Comparison of ENCODE assay signal across 38 mouse cellular contexts in genomic region chr1:175754576-175755364, GRCm38 (mm10). TPM values are rescaled to one million over a fixed set of nuclear protein-coding genes. Genes with fewer than 3 reads are reported as not detected.
DNase-seq lines count a peak whose midpoint lies in the region; ATAC-seq and TF ChIP-seq lines count a peak whose summit lies in the region.
"Had no signal": no experiment of that assay in that cellular context is flagged by ENCODE, and none has a peak within 500 bp of the region (broad histone marks: within the 10 kb centered on the region; RNA-seq: fewer than 3 reads in every experiment).

No protein-coding gene starts in this region.

- no peak overlapping the region for H3K4me2 ChIP-seq in neural tube, embryonic 13.5 days
- H3K4me2 ChIP-seq: embryonic facial prominence, embryonic 12.5 days; heart, embryonic 13.5 days; hindbrain, embryonic 15.5 days; kidney, embryonic 15.5 days; liver, embryonic 13.5 days; midbrain, embryonic 11.5 days had no signal

- peak; percentile 87 for DNase-seq in heart, adult 11 months
- DNase-seq in heart, adult 9 months (ENCODE audit: low spot score in 2 of 2): no peak
- no peak for DNase-seq in neural tube, embryonic 10.5 days (ENCODE audit: extremely low spot score, low spot score)
- peak; percentile 39 for DNase-seq in thymus, adult 2 months
- peak; percentile 38 for DNase-seq in thymus, postnatal 4 days
- DNase-seq in gastrocnemius, adult 2 months: no peak
- DNase-seq in right cerebral cortex, adult 2 months (ENCODE audit: low spot score in 2 of 2): no peak
- DNase-seq: cerebellum, adult 11-12 months; cerebellum, postnatal 10 days; gastrocnemius, postnatal 10 days; heart, adult 18-20 months; heart, postnatal 14 days; layer of hippocampus, adult 9-11 months; liver, embryonic 13.5 days; lung, adult 2 months; lung, postnatal 14 days had no signal

- H3K9ac ChIP-seq in neural tube, embryonic 13.5 days: no peak overlapping the region
- H3K9ac ChIP-seq: embryonic facial prominence, embryonic 12.5 days; heart, embryonic 13.5 days; hindbrain, embryonic 15.5 days; kidney, embryonic 15.5 days; liver, embryonic 13.5 days had no signal

- no peaks in the 10 kb centered on the region for H3K27me3 ChIP-seq in neural tube, embryonic 13.5 days
- no peaks in the 10 kb centered on the region for H3K27me3 ChIP-seq in thymus, adult 2 months (ENCODE audit: control insufficient read depth, insufficient read depth, low read length)
- H3K27me3 ChIP-seq: embryonic facial prominence, embryonic 12.5 days; heart, embryonic 13.5 days; hindbrain, embryonic 15.5 days; kidney, embryonic 15.5 days; liver, embryonic 13.5 days had no signal

- no peaks in the 10 kb centered on the region for H3K36me3 ChIP-seq in neural tube, embryonic 13.5 days
- H3K36me3 ChIP-seq in thymus, adult 2 months (ENCODE audit: control insufficient read depth, insufficient read depth, low read length): no peaks in the 10 kb centered on the region
- H3K36me3 ChIP-seq: embryonic facial prominence, embryonic 12.5 days; G1E; heart, embryonic 13.5 days; hindbrain, embryonic 15.5 days; kidney, embryonic 15.5 days; liver, embryonic 13.5 days had no signal

- no peak overlapping the region for H3K4me3 ChIP-seq in neural tube, embryonic 13.5 days
- no peak overlapping the region for H3K4me3 ChIP-seq in thymus, adult 2 months (ENCODE audit: control insufficient read depth, insufficient read depth, low read length)
- no peak overlapping the region for H3K4me3 ChIP-seq in gastrocnemius, adult 2 months
- H3K4me3 ChIP-seq: embryonic facial prominence, embryonic 12.5 days; erythroblast, embryonic 14.5 days; heart, embryonic 13.5 days; hindbrain, embryonic 15.5 days; kidney, embryonic 15.5 days; liver, embryonic 13.5 days had no signal

- no peaks in the 10 kb centered on the region for H3K9me3 ChIP-seq in neural tube, embryonic 13.5 days
- H3K9me3 ChIP-seq: embryonic facial prominence, embryonic 12.5 days; heart, embryonic 13.5 days; hindbrain, embryonic 15.5 days; kidney, embryonic 15.5 days; liver, embryonic 13.5 days had no signal

- TF ChIP-seq POLR2A in thymus, adult 2 months (IDR thresholded peaks at IDR 0.05; ENCODE audit: control insufficient read depth, extremely low read depth, insufficient read depth, low read length, poor library complexity): no peak

- H3K27ac ChIP-seq in neural tube, embryonic 13.5 days (replicated peaks): peak overlapping the region; percentile 23; the same call in 1 of the 2 replicates
- no peak overlapping the region for H3K27ac ChIP-seq in thymus, adult 2 months (ENCODE audit: control insufficient read depth, insufficient read depth, low read length)
- H3K27ac ChIP-seq in gastrocnemius, adult 2 months: no peak overlapping the region
- H3K27ac ChIP-seq: embryonic facial prominence, embryonic 12.5 days; heart, embryonic 13.5 days; hindbrain, embryonic 15.5 days; kidney, embryonic 15.5 days; liver, embryonic 13.5 days; stomach, postnatal 0 days had no signal

- peak; percentile 77 for ATAC-seq in neural tube, embryonic 13.5 days (ENCODE audit: low read depth)
- ATAC-seq: intestine, embryonic 16.5 days; Patski had no signal

- intact Hi-C loops in gastrocnemius, adult 2 months (cut with DNase I): no loop called here

- WGBS in neural tube, embryonic 13.5 days: 63% methylated on average over 10 of the region's 10 CpGs
- 41% methylated on average over 10 of the region's 10 CpGs for WGBS in thymus, adult 2 months

- 0 out of 2 replicates have a peak, but pooled peaks cover 4% of the 10 kb centered on the region for H3K4me1 ChIP-seq in neural tube, embryonic 13.5 days (replicated peaks)
- peaks cover 7% of the 10 kb centered on the region for H3K4me1 ChIP-seq in thymus, adult 2 months (replicated peaks; ENCODE audit: control insufficient read depth, insufficient read depth, low read length)
- H3K4me1 ChIP-seq: embryonic facial prominence, embryonic 12.5 days; heart, embryonic 13.5 days; hindbrain, embryonic 15.5 days; kidney, embryonic 15.5 days; liver, embryonic 13.5 days had no signal

- no peak for TF ChIP-seq CTCF in thymus, adult 2 months (IDR thresholded peaks at IDR 0.05; ENCODE audit: borderline replicate concordance, control insufficient read depth, extremely low read depth, insufficient read depth, low read length, poor library complexity)
- TF ChIP-seq CTCF in gastrocnemius, adult 2 months (IDR thresholded peaks at IDR 0.05): no peak

RNA-seq across cellular contexts. Expression of gene Wdr64, which starts 56.4 kb away (rescaled TPM):
- not detected in 2 replicates for polyA plus RNA-seq in neural tube, embryonic 13.5 days (2015; fragmentation: Nextera tagmentation; extraction: Ambion mirVana)
- not detected in 2 replicates for polyA plus RNA-seq in thymus, adult 2 months (2012; rRNA removed)
- total RNA-seq in gastrocnemius, adult 2 months (2021): not detected
- total RNA-seq: adrenal gland, adult 18-20 months; adrenal gland, postnatal 4 days; gastrocnemius, postnatal 10 days; heart, adult 18-20 months; heart, postnatal 14 days; left cerebral cortex, adult 18-20 months; left cerebral cortex, postnatal 36 days; megakaryocyte progenitor cell, adult 5-6 weeks; monocyte, adult 5-6 weeks had no signal
- polyA plus RNA-seq: embryonic facial prominence, embryonic 12.5 days; erythroblast, embryonic 14.5 days; G1E; heart, embryonic 13.5 days; hindbrain, embryonic 15.5 days; intestine, embryonic 16.5 days; large intestine, adult 2 months; limb, embryonic 14.5 days; liver, embryonic 13.5 days; lung, adult 2 months; midbrain, embryonic 11.5 days; neural tube, embryonic 11.5 days; Patski; small intestine, adult 2 months; stomach, postnatal 0 days; urinary bladder, adult 2 months had no signal

Comparison
In these comparisons a context has a peak if more than half of its experiments do, and no peak if none do; other contexts are left out.
1. DNase-seq: peak in heart, adult 11 months (single experiment), thymus, adult 2 months (single experiment) and thymus, postnatal 4 days (single experiment); none in heart, adult 9 months (0 of 2), neural tube, embryonic 10.5 days (single experiment), gastrocnemius, adult 2 months (single experiment) and right cerebral cortex, adult 2 months (0 of 2).